Mouse (Mus musculus): Measurements from ENCODE around the gene Gm9857. TPM values are rescaled to one million over a fixed set of nuclear protein-coding genes. Genes with fewer than 3 reads are reported as not detected.

Gene Gm9857
- polyA plus RNA-seq, 1 experiment from 2014 or later: not detected

DNA sequence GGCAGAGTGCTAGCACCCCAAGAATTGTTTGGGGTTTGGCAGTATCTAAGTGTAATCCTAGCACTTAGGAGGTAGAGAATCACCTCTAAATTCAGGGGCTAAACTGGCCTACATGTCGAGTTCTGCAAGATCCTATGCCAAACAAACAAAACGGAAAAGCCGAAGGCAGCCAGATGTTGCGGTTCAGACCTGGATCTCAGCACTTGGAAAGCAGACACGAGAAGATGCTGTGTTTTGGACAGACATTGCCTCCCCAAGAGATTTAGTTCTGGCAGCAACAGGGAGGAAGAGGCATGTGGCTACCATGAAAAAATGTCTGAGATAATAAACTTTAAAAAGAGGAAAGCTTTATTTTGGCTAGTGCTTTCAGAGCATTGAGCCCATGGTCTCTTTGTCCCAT, 39.6 kb downstream of the Gm9857 start:
- no peak overlapping the region for H3K9ac ChIP-seq (ENCODE audit: low read length)
- DNase-seq (ENCODE audit: low spot score) (no peak), ATAC-seq (ENCODE audit: low FRiP score, low TSS enrichment) (no peak)
- H3K9me3 ChIP-seq (ENCODE audit: control insufficient read depth, low read length): no peaks in the 10 kb centered on the region
- no peaks in the 10 kb centered on the region for H3K27me3 ChIP-seq (ENCODE audit: control insufficient read depth, insufficient read depth, low read length)
- H3K36me3 ChIP-seq (ENCODE audit: control insufficient read depth, insufficient read depth, low read length): peaks cover 12% of the 10 kb centered on the region; the same call in 1 of the 2 replicates
- H3K4me3 ChIP-seq (ENCODE audit: low read depth, low read length): no peak overlapping the region
- WGBS: 55% methylated on average over 5 of the region's 5 CpGs
- no peak overlapping the region for H3K4me2 ChIP-seq (replicated peaks; ENCODE audit: low read depth)
- H3K27ac ChIP-seq (replicated peaks): no peak overlapping the region
- TF ChIP-seq CTCF (IDR thresholded peaks at IDR 0.05; ENCODE audit: low read depth) (no peak), EP300 (optimal IDR thresholded peaks at IDR 0.05) (no peak)
- no peaks in the 10 kb centered on the region for H3K4me1 ChIP-seq (replicated peaks; ENCODE audit: control insufficient read depth, insufficient read depth)

DNA sequence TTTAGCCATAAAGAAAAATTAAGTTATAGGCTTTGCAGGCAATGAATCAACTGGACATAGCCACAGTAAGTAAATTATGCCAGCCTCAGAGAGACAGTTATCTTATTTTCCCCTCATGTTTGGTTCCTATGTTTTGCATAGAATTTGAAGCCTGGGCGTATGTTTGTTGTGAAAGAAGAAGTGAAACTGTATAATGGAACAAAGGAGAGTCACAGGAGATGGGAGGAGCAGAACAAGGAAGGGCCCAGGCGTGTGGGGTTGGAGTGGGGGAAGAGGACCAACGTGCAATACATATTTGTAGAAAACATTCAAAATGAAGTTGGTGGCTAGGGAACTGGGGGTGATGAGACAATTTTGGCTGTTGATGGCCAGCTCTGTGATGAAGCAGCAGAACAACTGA, 40.1 kb downstream of the Gm9857 start:
- ATAC-seq (ENCODE audit: low FRiP score, low TSS enrichment): no peak
- WGBS: 70% methylated on average over 3 of the region's 3 CpGs
- H3K4me3 ChIP-seq (ENCODE audit: low read depth, low read length): no peak overlapping the region
- H3K9ac ChIP-seq (ENCODE audit: low read length): no peak overlapping the region
- no peak overlapping the region for H3K4me2 ChIP-seq (replicated peaks; ENCODE audit: low read depth)
- no peaks in the 10 kb centered on the region for H3K9me3 ChIP-seq (ENCODE audit: control insufficient read depth, low read length)
- DNase-seq (ENCODE audit: low spot score): no peak
- H3K27me3 ChIP-seq (ENCODE audit: control insufficient read depth, insufficient read depth, low read length): no peaks in the 10 kb centered on the region
- peaks cover 12% of the 10 kb centered on the region; the same call in 1 of the 2 replicates for H3K36me3 ChIP-seq (ENCODE audit: control insufficient read depth, insufficient read depth, low read length)
- no peak overlapping the region for H3K27ac ChIP-seq (replicated peaks)
- TF ChIP-seq EP300 (optimal IDR thresholded peaks at IDR 0.05) (no peak), CTCF (IDR thresholded peaks at IDR 0.05; ENCODE audit: low read depth) (no peak)
- H3K4me1 ChIP-seq (replicated peaks; ENCODE audit: control insufficient read depth, insufficient read depth): no peaks in the 10 kb centered on the region

DNA sequence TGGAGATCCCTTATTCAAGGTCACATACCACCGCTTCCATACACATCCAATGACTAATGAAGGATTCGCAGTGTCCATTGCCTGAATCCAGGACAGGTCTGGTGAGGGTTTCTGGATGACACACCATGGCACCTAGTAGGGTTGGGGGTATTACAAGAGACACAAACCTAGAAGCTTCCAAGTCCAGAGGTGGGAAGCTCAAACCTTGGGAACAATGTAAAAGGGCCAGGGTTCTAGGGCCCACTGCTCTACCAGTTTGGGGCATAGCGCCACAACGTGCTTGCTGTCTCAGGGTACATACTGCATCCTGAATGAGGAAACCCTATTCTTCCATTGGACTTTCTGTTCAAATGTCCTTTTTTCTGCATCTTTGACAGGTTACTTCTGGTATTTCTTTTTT, 41.6 kb downstream of the Gm9857 start:
- Histone ChIP-seq H3K9ac (ENCODE audit: low read length) (no peak overlapping the region), H3K4me2 (replicated peaks; ENCODE audit: low read depth) (no peak overlapping the region), H3K27ac (replicated peaks) (no peak overlapping the region), H3K4me3 (ENCODE audit: low read depth, low read length) (no peak overlapping the region), H3K9me3 (ENCODE audit: control insufficient read depth, low read length) (no peaks in the 10 kb centered on the region), H3K27me3 (ENCODE audit: control insufficient read depth, insufficient read depth, low read length) (no peaks in the 10 kb centered on the region), H3K4me1 (replicated peaks; ENCODE audit: control insufficient read depth, insufficient read depth) (no peaks in the 10 kb centered on the region), H3K36me3 (ENCODE audit: control insufficient read depth, insufficient read depth, low read length) (peaks cover 3% of the 10 kb centered on the region; the same call in 1 of the 2 replicates)
- 92% methylated on average over 4 of the region's 4 CpGs for WGBS
- ATAC-seq (ENCODE audit: low FRiP score, low TSS enrichment) (peak; percentile 39; the same call in 1 of the 2 replicates), DNase-seq (ENCODE audit: low spot score) (no peak)
- no peak for TF ChIP-seq CTCF (IDR thresholded peaks at IDR 0.05; ENCODE audit: low read depth)
- no peak for TF ChIP-seq EP300 (optimal IDR thresholded peaks at IDR 0.05)

DNA sequence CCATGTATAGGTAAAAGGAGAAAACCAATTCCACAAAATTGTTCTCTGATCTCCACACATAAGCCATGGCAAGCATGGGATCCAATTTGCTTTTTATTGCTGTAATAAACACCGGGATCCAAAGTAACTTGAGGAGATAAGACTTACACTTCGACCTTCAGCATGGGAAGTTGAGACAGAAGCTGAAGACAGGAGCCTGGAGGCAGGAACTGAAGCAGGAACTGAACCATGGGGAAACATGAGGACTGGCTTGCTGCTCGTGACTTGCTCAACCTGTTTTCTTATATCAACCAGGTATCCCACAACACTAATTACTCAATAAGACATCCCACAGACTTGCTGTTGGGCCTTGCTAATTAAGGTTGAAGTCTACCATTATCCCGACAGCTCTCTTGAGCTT, 47.3 kb downstream of the Gm9857 start:
- no peaks in the 10 kb centered on the region for H3K36me3 ChIP-seq (ENCODE audit: control insufficient read depth, insufficient read depth, low read length)
- no peak overlapping the region for H3K9ac ChIP-seq (ENCODE audit: low read length)
- WGBS: 54% methylated on average over 4 of the region's 4 CpGs
- no peak overlapping the region for H3K27ac ChIP-seq (replicated peaks)
- no peak for ATAC-seq (ENCODE audit: low FRiP score, low TSS enrichment)
- H3K4me2 ChIP-seq (replicated peaks; ENCODE audit: low read depth): no peak overlapping the region
- no peak for DNase-seq (ENCODE audit: low spot score)
- H3K4me3 ChIP-seq (ENCODE audit: low read depth, low read length): no peak overlapping the region
- no peaks in the 10 kb centered on the region for H3K27me3 ChIP-seq (ENCODE audit: control insufficient read depth, insufficient read depth, low read length)
- no peaks in the 10 kb centered on the region for H3K4me1 ChIP-seq (replicated peaks; ENCODE audit: control insufficient read depth, insufficient read depth)
- TF ChIP-seq EP300 (optimal IDR thresholded peaks at IDR 0.05) (no peak), CTCF (IDR thresholded peaks at IDR 0.05; ENCODE audit: low read depth) (no peak)
- no peaks in the 10 kb centered on the region for H3K9me3 ChIP-seq (ENCODE audit: control insufficient read depth, low read length)

DNA sequence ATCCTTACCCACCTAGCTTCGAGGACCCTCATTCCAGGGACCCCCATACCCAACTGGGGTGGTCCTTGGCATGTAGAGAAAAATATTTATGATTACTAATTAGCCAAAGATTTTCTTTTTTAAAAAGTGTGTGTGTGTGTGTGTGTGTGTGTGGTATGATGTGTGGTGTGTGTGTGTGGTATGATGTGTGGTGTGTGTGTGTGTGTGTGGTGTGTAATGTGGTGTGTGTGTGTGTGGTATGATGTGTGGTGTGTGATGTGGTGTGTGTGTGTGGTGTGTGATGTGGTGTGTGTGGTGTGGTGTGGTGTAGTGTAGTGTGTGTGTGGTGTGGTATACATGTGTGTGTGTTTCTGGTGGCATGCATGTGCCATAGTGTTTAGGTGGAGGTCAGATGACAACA, 48.2 kb downstream of the Gm9857 start:
- Histone ChIP-seq H3K27me3 (ENCODE audit: control insufficient read depth, insufficient read depth, low read length) (no peaks in the 10 kb centered on the region), H3K4me3 (ENCODE audit: low read depth, low read length) (no peak overlapping the region), H3K36me3 (ENCODE audit: control insufficient read depth, insufficient read depth, low read length) (no peaks in the 10 kb centered on the region), H3K9me3 (ENCODE audit: control insufficient read depth, low read length) (no peaks in the 10 kb centered on the region), H3K9ac (ENCODE audit: low read length) (no peak overlapping the region), H3K4me1 (replicated peaks; ENCODE audit: control insufficient read depth, insufficient read depth) (no peaks in the 10 kb centered on the region), H3K27ac (replicated peaks) (no peak overlapping the region), H3K4me2 (replicated peaks; ENCODE audit: low read depth) (no peak overlapping the region)
- no peak for DNase-seq (ENCODE audit: low spot score)
- TF ChIP-seq CTCF (IDR thresholded peaks at IDR 0.05; ENCODE audit: low read depth): no peak
- TF ChIP-seq EP300 (optimal IDR thresholded peaks at IDR 0.05): no peak
- 75% methylated on average over 1 of the region's 1 CpGs for WGBS
- no peak for ATAC-seq (ENCODE audit: low FRiP score, low TSS enrichment)

Other genes with a start within 250 kb of the Gm9857 start
- 31.1 and 32.0 TPM in 2 replicates for gene Gpsm2, start 218.1 kb downstream of the Gm9857 start, polyA plus RNA-seq (2015; fragmentation: Nextera tagmentation; extraction: Ambion mirVana)
- gene Aknad1, start 200.8 kb downstream of the Gm9857 start, polyA plus RNA-seq (2015; fragmentation: Nextera tagmentation; extraction: Ambion mirVana): 0.30 and 0.85 TPM in 2 replicates
- 38.6 and 39.3 TPM in 2 replicates for gene Stxbp3, start 99.9 kb downstream of the Gm9857 start, polyA plus RNA-seq (2015; fragmentation: Nextera tagmentation; extraction: Ambion mirVana)
- gene Fndc7, start 50.4 kb downstream of the Gm9857 start, polyA plus RNA-seq (2015; fragmentation: Nextera tagmentation; extraction: Ambion mirVana): 0.28 and 0.67 TPM in 2 replicates
- 26.1 and 31.1 TPM in 2 replicates for gene Prpf38b, start 28.7 kb downstream of the Gm9857 start, polyA plus RNA-seq (2015; fragmentation: Nextera tagmentation; extraction: Ambion mirVana)
- 0.15 and 0.25 TPM in 2 replicates for gene Henmt1, start 572 bp downstream of the Gm9857 start, polyA plus RNA-seq (2015; fragmentation: Nextera tagmentation; extraction: Ambion mirVana)
- 8.5 and 9.4 TPM in 2 replicates for gene Fam102b, start 87.2 kb upstream of the Gm9857 start, polyA plus RNA-seq (2015; fragmentation: Nextera tagmentation; extraction: Ambion mirVana)
- gene Slc25a54, start 140.0 kb upstream of the Gm9857 start, polyA plus RNA-seq (2015; fragmentation: Nextera tagmentation; extraction: Ambion mirVana): not detected in 2 replicates
- 22.4 and 24.0 TPM in 2 replicates for gene Slc25a24, start 182.7 kb upstream of the Gm9857 start, polyA plus RNA-seq (2015; fragmentation: Nextera tagmentation; extraction: Ambion mirVana)